Mouse (Mus musculus): ENCODE data around the gene Nnat. TPM values are rescaled to one million over a fixed set of nuclear protein-coding genes. Genes with fewer than 3 reads are reported as not detected.

Gene Nnat
- polyA plus RNA-seq, 1 experiment = 986 TPM

GRCm38 (mm10) chr2:157605025-157605675 lies 45.3 kb downstream of the Nnat start:
- DNase-seq (ENCODE audit: low read depth) = no peak

DNA sequence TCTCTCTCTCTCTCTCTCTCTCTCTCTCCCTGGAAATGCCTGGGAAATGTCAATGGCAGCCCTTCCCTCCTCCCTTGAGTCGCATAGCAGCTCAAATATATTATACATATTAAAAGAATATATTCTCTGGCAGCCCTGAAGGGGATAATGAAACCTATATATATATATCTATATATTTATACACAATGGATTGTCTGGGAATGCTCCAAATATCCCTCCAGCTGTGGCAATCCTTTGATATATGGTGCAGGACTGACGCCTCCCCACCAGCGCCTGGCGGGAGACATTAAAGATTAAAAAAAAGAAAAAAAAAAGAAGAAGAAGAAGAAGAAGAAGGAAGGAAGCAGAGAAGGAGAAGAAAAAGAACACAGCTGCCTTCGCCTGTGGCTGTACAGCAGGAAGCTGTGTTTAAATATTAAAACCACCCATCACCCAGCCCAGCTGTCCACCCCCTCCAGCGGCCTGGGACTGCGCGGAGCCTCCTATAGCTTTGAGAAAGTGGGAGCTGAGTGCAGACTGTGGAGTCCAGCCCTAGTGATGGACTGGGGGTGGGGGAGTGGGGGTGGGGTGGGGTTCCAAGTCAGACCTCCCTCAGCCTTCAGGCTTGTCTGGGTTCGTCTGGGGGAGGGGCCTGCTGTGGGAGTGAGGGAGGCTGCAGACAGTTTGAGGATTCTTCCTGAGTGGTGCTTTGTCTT lies 47.8 kb downstream of the Nnat start:
- no peak for DNase-seq (ENCODE audit: low read depth)

DNA sequence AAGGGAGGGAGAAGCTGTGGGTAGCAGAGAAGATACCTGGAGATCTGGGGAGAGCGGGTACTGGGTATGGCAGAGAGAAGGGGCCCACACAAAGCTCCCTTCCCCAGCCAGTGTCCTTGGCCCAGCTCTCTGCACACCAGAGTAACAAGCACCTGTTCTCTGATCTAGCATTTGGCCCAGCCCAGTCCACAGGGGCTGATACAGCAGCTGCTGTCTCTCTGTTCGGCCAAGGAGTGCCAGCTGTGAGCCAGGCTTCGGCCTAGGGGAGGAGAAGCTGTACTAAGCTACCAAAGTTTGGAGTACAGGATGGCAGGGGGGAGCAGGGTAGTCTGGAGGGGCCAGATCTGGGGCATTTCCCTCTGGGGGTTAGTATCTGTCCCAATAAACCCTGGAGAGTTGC lies 51.9 kb downstream of the Nnat start:
- DNase-seq (ENCODE audit: low read depth) = no peak

Other genes with a start within 250 kb of the Nnat start
- gene Ghrh, start 212.6 kb upstream of the Nnat start, polyA plus RNA-seq (2012; rRNA removed) = 0.30 TPM in 1 of 2 replicates, not detected in the other
- 71.7 and 86.3 TPM in 2 replicates for gene Manbal, start 192.5 kb upstream of the Nnat start, polyA plus RNA-seq (2012; rRNA removed)
- 35.4 and 39.8 TPM in 2 replicates for gene Src, start 141.6 kb upstream of the Nnat start, polyA plus RNA-seq (2012; rRNA removed)
- 87.0 and 88.3 TPM in 2 replicates for gene Blcap, start 11.2 kb downstream of the Nnat start, polyA plus RNA-seq (2012; rRNA removed)
- 35.4 and 36.8 TPM in 2 replicates for gene Ctnnbl1, start 177.3 kb downstream of the Nnat start, polyA plus RNA-seq (2012; rRNA removed)

Measured in gonadal fat pad, adult 2 months (tissue).